Mouse (Mus musculus) E14TG2a.4 (cell line): ENCODE results near the gene Nodal.

Source experiments
- CTCF ChIP-seq: conservative IDR thresholded peaks from 2 replicates; pipeline ENCODE4 v1.5.1; 2014; ENCODE audit warnings: low read length
- POU5F1 ChIP-seq: IDR thresholded peaks from 2 replicates; pipeline ENCODE4 v1.6.1; 2014; ENCODE audit warnings: low read length, borderline replicate concordance

DNA sequence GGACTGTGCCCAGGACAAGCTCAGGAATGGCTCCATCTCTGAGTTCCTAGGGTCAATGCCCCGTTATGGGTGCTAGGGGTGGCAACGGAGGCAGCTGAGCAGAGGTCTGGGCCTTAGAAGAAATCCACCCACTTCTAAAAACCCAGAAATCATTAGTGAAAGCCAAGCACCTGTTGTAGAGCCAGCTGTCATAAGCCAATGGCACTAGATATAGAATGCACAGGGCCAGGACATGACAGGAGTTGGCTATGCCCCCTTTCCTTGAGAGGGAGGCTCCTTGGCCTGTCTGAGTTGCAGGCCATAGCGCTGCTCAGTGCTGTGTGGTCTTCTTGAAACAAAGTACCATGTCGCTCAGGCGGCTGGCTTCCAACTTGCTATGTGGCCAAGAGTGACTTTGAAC lies 17.4 kb upstream of the Nodal start:
- TF ChIP-seq CTCF (no peak), POU5F1 (no peak)
